Mouse (Mus musculus) myocyte (in vitro differentiated cells): Measurements from ENCODE around the gene Rnf141. TPM values are rescaled to one million over a fixed set of nuclear protein-coding genes. Genes with fewer than 3 reads are reported as not detected.

ENCODE experiments used
- H3K27me3 ChIP-seq: one replicate; pipeline ENCODE4 v1.6.1; 2011; ENCODE audit not compliant: control insufficient read depth, insufficient read depth, insufficient read length
- H3K36me3 ChIP-seq: one replicate; pipeline ENCODE4 v1.6.1; 2011; ENCODE audit not compliant: control insufficient read depth, insufficient read depth
- H3K4me2 ChIP-seq: one replicate; pipeline ENCODE4 v1.6.1; 2011; ENCODE audit warnings: low read depth, control low read depth
- H3K4me3 ChIP-seq: one replicate; pipeline ENCODE4 v1.5.1; 2011; ENCODE audit warnings: mild to moderate bottlenecking, control low read depth, moderate library complexity
- H3K79me2 ChIP-seq: one replicate; pipeline ENCODE4 v1.6.1; 2011; ENCODE audit not compliant: control insufficient read depth, insufficient read depth
- H3ac ChIP-seq: one replicate; pipeline ENCODE4 v1.6.1; 2011; ENCODE audit not compliant: control insufficient read depth, insufficient read length
- CEBPB ChIP-seq: IDR thresholded peaks from 2 replicates; pipeline ENCODE4 v1.6.1; 2011; ENCODE audit warnings: mild to moderate bottlenecking, moderate library complexity; ENCODE audit not compliant: poor library complexity, insufficient read depth, severe bottlenecking
- E2F4 ChIP-seq: IDR thresholded peaks from one replicate; pipeline ENCODE4 v1.6.1; 2011; ENCODE audit warnings: mild to moderate bottlenecking, control low read depth, moderate library complexity; ENCODE audit not compliant: insufficient read depth
- MAX ChIP-seq: IDR thresholded peaks from one replicate; pipeline ENCODE4 v1.6.1; 2011; ENCODE audit warnings: low read depth, mild to moderate bottlenecking, control low read depth
- MYOD1 ChIP-seq, 3 experiments: IDR thresholded peaks; one replicate each; pipeline ENCODE4 v1.6.1; 2011; ENCODE audit warnings: control low read depth in 2 of 3, low read depth in 2 of 3, mild to moderate bottlenecking in 2 of 3, moderate library complexity in 1 of 3; ENCODE audit not compliant: insufficient read length in 2 of 3, control insufficient read depth in 1 of 3
- MYOG ChIP-seq, 3 experiments: IDR thresholded peaks; one replicate each; pipeline ENCODE4 v1.6.1; 2011; ENCODE audit warnings: control low read depth in 2 of 3, low read depth in 2 of 3, mild to moderate bottlenecking in 2 of 3; ENCODE audit not compliant: insufficient read length in 2 of 3, control insufficient read depth in 1 of 3, insufficient read depth in 1 of 3
- POLR2A ChIP-seq: IDR thresholded peaks from one replicate; pipeline ENCODE4 v1.6.1; 2011; ENCODE audit warnings: low read depth, mild to moderate bottlenecking, control low read depth, moderate library complexity; ENCODE audit not compliant: insufficient read length
- POLR2AphosphoS2 ChIP-seq: IDR thresholded peaks from one replicate; pipeline ENCODE4 v1.6.1; 2011; ENCODE audit warnings: low read depth, control low read depth; ENCODE audit not compliant: insufficient read length
- REST ChIP-seq: IDR thresholded peaks from one replicate; pipeline ENCODE4 v1.6.1; 2011; ENCODE audit warnings: mild to moderate bottlenecking, control low read depth, moderate library complexity; ENCODE audit not compliant: insufficient read depth, insufficient read length
- SRF ChIP-seq: IDR thresholded peaks from one replicate; pipeline ENCODE4 v1.6.1; 2011; ENCODE audit warnings: low read depth; ENCODE audit not compliant: control insufficient read depth, insufficient read length
- TCF12 ChIP-seq: IDR thresholded peaks from one replicate; pipeline ENCODE4 v1.6.1; 2011; ENCODE audit warnings: mild to moderate bottlenecking, control low read depth; ENCODE audit not compliant: poor library complexity, insufficient read depth, severe bottlenecking
- TCF3 ChIP-seq: IDR thresholded peaks from one replicate; pipeline ENCODE4 v1.6.1; 2011; ENCODE audit warnings: low read depth, control low read depth; ENCODE audit not compliant: insufficient read length
- USF1 ChIP-seq: IDR thresholded peaks from one replicate; pipeline ENCODE4 v1.6.1; 2011; ENCODE audit warnings: low read depth, mild to moderate bottlenecking, control low read depth, moderate library complexity
- polyA plus RNA-seq: library from polyadenylated mRNA; unstranded; fragments of >200 nt; fragmentation: generic; extraction: Trizol; gene quantifications from one replicate; pipeline ENCODE4 v1.2.1, GENCODE M21; 2012; ENCODE audit warnings: missing spikeins

Rnf141 gene
- polyA plus RNA-seq, 1 experiment, result 12.3 TPM

GRCm38 (mm10) chr7:110792834-110793233 is 51.4 kb downstream of the Rnf141 start:
- no peaks in the 10 kb centered on the region for H3K36me3 ChIP-seq
- H3K4me3 ChIP-seq, result no peak overlapping the region
- no peak overlapping the region for H3ac ChIP-seq
- no peaks in the 10 kb centered on the region for H3K27me3 ChIP-seq
- no peak overlapping the region for H3K4me2 ChIP-seq
- H3K79me2 ChIP-seq, result no peaks in the 10 kb centered on the region
- TF ChIP-seq USF1, result no peak
- no peak for TF ChIP-seq POLR2AphosphoS2

GRCm38 (mm10) chr7:110792201-110792600 is 52.1 kb downstream of the Rnf141 start:
- H3K27me3 ChIP-seq, result no peaks in the 10 kb centered on the region
- H3ac ChIP-seq, result no peak overlapping the region
- H3K4me2 ChIP-seq, result no peak overlapping the region
- no peaks in the 10 kb centered on the region for H3K36me3 ChIP-seq
- TF ChIP-seq CEBPB (no peak), E2F4 (no peak), POLR2AphosphoS2 (no peak), MYOG (IDR thresholded peaks at IDR 0.05; ENCODE audit: control insufficient read depth in 1 of 3, insufficient read depth in 1 of 3, insufficient read length in 2 of 3, low read depth in 2 of 3) (no peak), POLR2A (no peak), REST (no peak), SRF (no peak), MAX (no peak)
- H3K79me2 ChIP-seq, result no peaks in the 10 kb centered on the region
- no peak overlapping the region for H3K4me3 ChIP-seq

GRCm38 (mm10) chr7:110790878-110791277 is 53.4 kb downstream of the Rnf141 start:
- H3ac ChIP-seq, result no peak overlapping the region
- H3K27me3 ChIP-seq, result no peaks in the 10 kb centered on the region
- no peaks in the 10 kb centered on the region for H3K79me2 ChIP-seq
- no peaks in the 10 kb centered on the region for H3K36me3 ChIP-seq
- no peak overlapping the region for H3K4me3 ChIP-seq
- TF ChIP-seq MYOG (IDR thresholded peaks at IDR 0.05; ENCODE audit: control insufficient read depth in 1 of 3, insufficient read depth in 1 of 3, insufficient read length in 2 of 3, low read depth in 2 of 3) (no peak), REST (no peak), USF1 (no peak), POLR2A (no peak), TCF3 (no peak)
- no peak overlapping the region for H3K4me2 ChIP-seq

- TF ChIP-seq MYOD1 (IDR thresholded peaks at IDR 0.05; ENCODE audit: control insufficient read depth in 1 of 3, insufficient read length in 2 of 3, low read depth in 2 of 3) (no peak), TCF3 (no peak), USF1 (no peak), MAX (no peak)
- H3K27me3 ChIP-seq, result no peaks in the 10 kb centered on the region
- H3K4me2 ChIP-seq, result peak overlapping the region; percentile 15
- no peak overlapping the region for H3ac ChIP-seq
- no peaks in the 10 kb centered on the region for H3K79me2 ChIP-seq
- no peak overlapping the region for H3K4me3 ChIP-seq
- H3K36me3 ChIP-seq, result no peaks in the 10 kb centered on the region
Observed at GRCm38 (mm10) chr7:110787310-110787709, 56.9 kb downstream of the Rnf141 start.

- TF ChIP-seq CEBPB (no peak), SRF (no peak), USF1 (no peak), POLR2A (no peak), MAX (no peak), E2F4 (no peak), TCF3 (no peak), MYOG (IDR thresholded peaks at IDR 0.05; ENCODE audit: control insufficient read depth in 1 of 3, insufficient read depth in 1 of 3, insufficient read length in 2 of 3, low read depth in 2 of 3) (no peak), REST (no peak), POLR2AphosphoS2 (no peak), TCF12 (no peak), MYOD1 (IDR thresholded peaks at IDR 0.05; ENCODE audit: control insufficient read depth in 1 of 3, insufficient read length in 2 of 3, low read depth in 2 of 3) (no peak)
- Histone ChIP-seq H3K79me2 (no peaks in the 10 kb centered on the region), H3ac (no peak overlapping the region), H3K27me3 (no peaks in the 10 kb centered on the region), H3K36me3 (no peaks in the 10 kb centered on the region), H3K4me3 (no peak overlapping the region), H3K4me2 (peak overlapping the region; percentile 25)
Observed at GRCm38 (mm10) chr7:110785741-110786146, 58.5 kb downstream of the Rnf141 start.

- Histone ChIP-seq H3K4me2 (peak overlapping the region; percentile 27), H3K27me3 (no peaks in the 10 kb centered on the region), H3ac (no peak overlapping the region), H3K4me3 (no peak overlapping the region), H3K36me3 (no peaks in the 10 kb centered on the region), H3K79me2 (no peaks in the 10 kb centered on the region)
- TF ChIP-seq POLR2A (no peak), MYOG (IDR thresholded peaks at IDR 0.05; ENCODE audit: control insufficient read depth in 1 of 3, insufficient read depth in 1 of 3, insufficient read length in 2 of 3, low read depth in 2 of 3) (peak; percentile 84 to 97 (median 97)), TCF3 (peak; percentile 92), TCF12 (peak; percentile 79), REST (no peak), E2F4 (no peak), MAX (no peak), POLR2AphosphoS2 (no peak), SRF (no peak), MYOD1 (IDR thresholded peaks at IDR 0.05; ENCODE audit: control insufficient read depth in 1 of 3, insufficient read length in 2 of 3, low read depth in 2 of 3) (peak; percentile 66 to 100 (median 100)), CEBPB (no peak)
Observed at GRCm38 (mm10) chr7:110784965-110785364, 59.3 kb downstream of the Rnf141 start.
